Mouse (Mus musculus) liver, adult (tissue): ENCODE data around the gene Htra3.

Source experiments
- GATA4 ChIP-seq: IDR thresholded peaks from 2 replicates; pipeline ENCODE4 v1.6.1; 2014; ENCODE audit warnings: mild to moderate bottlenecking, low read length; ENCODE audit not compliant: insufficient replicate concordance

The Htra3 gene

GRCm38 (mm10) chr5:35646927-35647326 is 32.7 kb downstream of the Htra3 start:
- TF ChIP-seq GATA4: no peak

GRCm38 (mm10) chr5:35645938-35646493 is 33.6 kb downstream of the Htra3 start:
- no peak for TF ChIP-seq GATA4

GRCm38 (mm10) chr5:35644082-35644481 is 35.5 kb downstream of the Htra3 start:
- no peak for TF ChIP-seq GATA4

GRCm38 (mm10) chr5:35643401-35644048 is 36.1 kb downstream of the Htra3 start:
- no peak for TF ChIP-seq GATA4

- no peak for TF ChIP-seq GATA4
These were observed 37.5 kb downstream of the Htra3 start for GRCm38 (mm10) chr5:35641961-35642584.

GRCm38 (mm10) chr5:35636016-35636415 is 43.6 kb downstream of the Htra3 start:
- TF ChIP-seq GATA4: no peak

- no peak for TF ChIP-seq GATA4
These were observed 46.7 kb downstream of the Htra3 start for GRCm38 (mm10) chr5:35632841-35633240.

- TF ChIP-seq GATA4: no peak
These were observed 47.8 kb downstream of the Htra3 start for GRCm38 (mm10) chr5:35631755-35632154.

- no peak for TF ChIP-seq GATA4
These were observed 48.4 kb downstream of the Htra3 start for GRCm38 (mm10) chr5:35631224-35631623.

- TF ChIP-seq GATA4: no peak
These were observed 48.9 kb downstream of the Htra3 start for GRCm38 (mm10) chr5:35630706-35631105.

- TF ChIP-seq GATA4: no peak
These were observed 50.2 kb downstream of the Htra3 start for GRCm38 (mm10) chr5:35629333-35629732.

GRCm38 (mm10) chr5:35628685-35629084 is 50.9 kb downstream of the Htra3 start:
- TF ChIP-seq GATA4: no peak

- TF ChIP-seq GATA4: no peak
These were observed 52.2 kb downstream of the Htra3 start for GRCm38 (mm10) chr5:35627307-35627840.

GRCm38 (mm10) chr5:35626408-35626807 is 53.2 kb downstream of the Htra3 start:
- TF ChIP-seq GATA4: no peak

GRCm38 (mm10) chr5:35624751-35625239 is 54.8 kb downstream of the Htra3 start:
- no peak for TF ChIP-seq GATA4

- no peak for TF ChIP-seq GATA4
These were observed 55.8 kb downstream of the Htra3 start for GRCm38 (mm10) chr5:35623831-35624230.
